Mouse (Mus musculus): ENCODE measurements at regions not wholly inside any gene's neighbourhood (a gene's known extent, or its start where the extent isn't known, plus 50 kb on each side); places are given as distances from the start of the nearest gene placed in this dataset.

GRCm38 (mm10) chr6:98429120-98429519 lies 86.6 kb upstream of the Gm765 start:
- no peak for DNase-seq

DNA sequence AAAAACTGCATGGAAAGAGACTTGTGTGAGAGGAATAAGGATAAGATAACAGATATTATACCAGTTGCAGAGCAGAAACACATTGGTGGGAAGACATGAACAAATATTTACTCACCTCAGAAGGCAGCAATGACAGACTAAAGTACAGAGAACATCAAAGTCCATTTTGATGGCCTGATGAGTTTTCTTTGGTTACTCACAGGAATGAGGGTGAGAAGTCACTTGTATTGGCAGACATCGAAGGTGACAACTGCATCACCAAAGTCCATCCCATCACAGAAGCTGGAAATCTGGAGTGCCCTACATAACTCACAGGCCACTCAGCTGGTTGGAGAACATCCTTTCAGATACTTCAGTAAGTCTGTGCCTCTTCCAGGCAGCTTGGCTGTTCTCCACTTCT lies 60.1 kb upstream of the Gm765 start:
- no peak for DNase-seq

- no peak for DNase-seq
Measured at GRCm38 (mm10) chr6:98394589-98394988, 52.0 kb upstream of the Gm765 start.
